Mouse (Mus musculus) G1E (cell line): ENCODE measurements around the gene Srd5a1.
"Not testable (repeated sequence)": the region's sequence is repeated elsewhere in the genome, so short reads cannot be mapped to it uniquely, and the experiment has no call there.

Experiments
- CTCF ChIP-seq: IDR thresholded peaks from 2 replicates; pipeline ENCODE4 v1.5.1; 2012; ENCODE audit warnings: low read depth, low read length, inconsistent platforms, mixed read lengths
- GATA1 ChIP-seq: IDR thresholded peaks from 2 replicates; pipeline ENCODE4 v1.6.1; 2012; ENCODE audit warnings: borderline replicate concordance, low read length, inconsistent platforms, mixed read lengths
- TAL1 ChIP-seq: conservative IDR thresholded peaks from 2 replicates; pipeline ENCODE4 v1.6.1; 2012; ENCODE audit warnings: low read depth, low read length, inconsistent platforms, mixed read lengths

- TF ChIP-seq CTCF, GATA1, TAL1: not testable (repeated sequence)
These were observed 24.6 kb upstream of the Srd5a1 start for GRCm38 (mm10) chr13:69635836-69636235.
